In the genomic region with DNA sequence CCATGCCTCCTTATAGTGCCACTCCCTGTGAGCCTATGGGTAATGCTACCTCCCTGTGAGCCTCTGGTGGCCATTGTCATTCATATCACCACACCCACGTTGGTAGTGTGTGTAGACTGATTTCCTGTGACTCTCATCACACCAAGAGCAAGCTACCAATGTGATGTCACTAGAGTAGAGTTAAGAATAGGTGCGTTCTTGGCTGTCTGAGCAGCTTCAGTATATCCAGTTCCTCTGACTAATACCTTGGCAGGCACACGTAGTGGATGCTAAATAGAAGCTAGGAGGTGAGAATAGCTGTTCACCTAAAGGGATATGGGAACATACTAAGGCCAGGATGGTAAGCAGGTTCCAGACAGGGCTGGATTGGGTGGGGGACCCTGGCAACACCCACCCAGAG, we compare ENCODE assay signal across 27 mouse cellular contexts.
DNase-seq lines count a peak whose midpoint lies in the region; ATAC-seq lines count a peak whose summit lies in the region.
"Had no signal": no experiment of that assay in that cellular context is flagged by ENCODE, and none has a peak within 500 bp of the region (broad histone marks: within the 10 kb centered on the region; RNA-seq: fewer than 3 reads in every experiment).

No protein-coding gene starts in this region.

- no peaks in the 10 kb centered on the region for H3K36me3 ChIP-seq in forebrain, embryonic 15.5 days
- no peaks in the 10 kb centered on the region for H3K36me3 ChIP-seq in forebrain, embryonic 14.5 days (ENCODE audit: control insufficient read depth, insufficient read depth, low read length)
- H3K36me3 ChIP-seq: embryonic facial prominence, embryonic 10.5 days; embryonic facial prominence, embryonic 13.5 days; G1E; hindbrain, embryonic 10.5 days; hindbrain, embryonic 13.5 days; intestine, embryonic 15.5 days had no signal

- no peak for DNase-seq in forebrain, embryonic 14.5 days (ENCODE audit: low spot score)
- no peak for DNase-seq in frontal cortex, postnatal 10 days (ENCODE audit: low spot score in 2 of 2)
- peak; percentile 9 for DNase-seq in ES-CJ7 (ENCODE audit: low read depth, low spot score)
- peak; percentile 67 for DNase-seq in brain, adult 2 months (ENCODE audit: low read depth, low spot score)
- DNase-seq in heart, postnatal 4 days = no peak
- DNase-seq in Muller cell, postnatal 12 days (ENCODE audit: inconsistent ontology term) = no peak
- DNase-seq: adrenal gland, postnatal 10 days; adrenal gland, postnatal 36 days; cerebellum, adult 11 months; cerebellum, adult 9-11 months; cerebellum, postnatal 25 days; embryo, embryonic 11 days; gastrocnemius, adult 2 months; gastrocnemius, postnatal 14 days; heart, adult 11 months; kidney, adult 11 months had no signal

- no peak overlapping the region for H3K9ac ChIP-seq in forebrain, embryonic 15.5 days (replicated peaks)
- no peak overlapping the region for H3K9ac ChIP-seq in forebrain, embryonic 14.5 days (ENCODE audit: low read length)
- H3K9ac ChIP-seq: embryonic facial prominence, embryonic 13.5 days; hindbrain, embryonic 13.5 days; intestine, embryonic 15.5 days had no signal

- H3K9me3 ChIP-seq in forebrain, embryonic 15.5 days = no peaks in the 10 kb centered on the region
- H3K9me3 ChIP-seq in forebrain, embryonic 14.5 days (replicated peaks; ENCODE audit: control insufficient read depth, low read length) = no peaks in the 10 kb centered on the region
- H3K9me3 ChIP-seq: embryonic facial prominence, embryonic 10.5 days; embryonic facial prominence, embryonic 13.5 days; G1E; hindbrain, embryonic 10.5 days; hindbrain, embryonic 13.5 days; intestine, embryonic 15.5 days had no signal

- H3K27ac ChIP-seq in forebrain, embryonic 15.5 days (replicated peaks) = peak overlapping the region; percentile 52
- no peak overlapping the region for H3K27ac ChIP-seq in forebrain, embryonic 14.5 days (ENCODE audit: low read depth, low read length)
- H3K27ac ChIP-seq: embryonic facial prominence, embryonic 10.5 days; embryonic facial prominence, embryonic 13.5 days; gastrocnemius, adult 2 months; hindbrain, embryonic 10.5 days; hindbrain, embryonic 13.5 days; intestine, embryonic 15.5 days had no signal

- H3K4me3 ChIP-seq in forebrain, embryonic 15.5 days = no peak overlapping the region
- no peak overlapping the region for H3K4me3 ChIP-seq in forebrain, embryonic 14.5 days (ENCODE audit: low read depth, low read length)
- H3K4me3 ChIP-seq: embryonic facial prominence, embryonic 10.5 days; embryonic facial prominence, embryonic 13.5 days; erythroblast, embryonic 14.5 days; gastrocnemius, adult 2 months; hindbrain, embryonic 10.5 days; hindbrain, embryonic 13.5 days; intestine, embryonic 15.5 days had no signal

- H3K27me3 ChIP-seq in forebrain, embryonic 15.5 days = no peaks in the 10 kb centered on the region
- H3K27me3 ChIP-seq in forebrain, embryonic 14.5 days (replicated peaks; ENCODE audit: control insufficient read depth, insufficient read depth, low read length) = no peaks in the 10 kb centered on the region
- H3K27me3 ChIP-seq: embryonic facial prominence, embryonic 13.5 days; intestine, embryonic 15.5 days had no signal

- no peak overlapping the region for H3K4me2 ChIP-seq in forebrain, embryonic 15.5 days (replicated peaks)
- H3K4me2 ChIP-seq in forebrain, embryonic 14.5 days (ENCODE audit: low read length) = no peak overlapping the region
- H3K4me2 ChIP-seq: embryonic facial prominence, embryonic 13.5 days; heart, embryonic 11.5 days; hindbrain, embryonic 13.5 days; intestine, embryonic 15.5 days had no signal

- H3K4me1 ChIP-seq in forebrain, embryonic 15.5 days = peaks cover 36% of the 10 kb centered on the region
- H3K4me1 ChIP-seq in forebrain, embryonic 14.5 days (ENCODE audit: control insufficient read depth, insufficient read depth, low read length) = 0 out of 2 replicates have a peak, but pooled peaks cover 3% of the 10 kb centered on the region
- H3K4me1 ChIP-seq: embryonic facial prominence, embryonic 13.5 days; intestine, embryonic 15.5 days had no signal

- ATAC-seq in forebrain, embryonic 15.5 days (replicated peaks) = no peak
- no peak for ATAC-seq in forebrain, embryonic 14.5 days
- peak; percentile 69 for ATAC-seq in frontal cortex, adult (ENCODE audit: low TSS enrichment)
- ATAC-seq: hindbrain, embryonic 16.5 days; intestine, embryonic 15.5 days had no signal

- WGBS in forebrain, embryonic 15.5 days = 68% methylated on average over 3 of the region's 3 CpGs
- WGBS in forebrain, embryonic 14.5 days = 75% methylated on average over 3 of the region's 3 CpGs

Comparison
In these comparisons a context has a peak if more than half of its experiments do, and no peak if none do; other contexts are left out.
1. DNase-seq: peak in ES-CJ7 (single experiment) and brain, adult 2 months (single experiment); none in forebrain, embryonic 14.5 days (single experiment), frontal cortex, postnatal 10 days (0 of 2), heart, postnatal 4 days (single experiment) and Muller cell, postnatal 12 days (single experiment).